Mouse (Mus musculus) retina, adult 2 months (tissue): ENCODE results near the gene Lamc1.
"Not testable (repeated sequence)": the region's sequence is repeated elsewhere in the genome, so short reads cannot be mapped to it uniquely, and the experiment has no call there.

Experiments used
- DNase-seq: peaks from one replicate; pipeline ENCODE4 v3.0.0-alpha.2; 2012; ENCODE audit warnings: low read depth, low spot score

Gene Lamc1

DNA sequence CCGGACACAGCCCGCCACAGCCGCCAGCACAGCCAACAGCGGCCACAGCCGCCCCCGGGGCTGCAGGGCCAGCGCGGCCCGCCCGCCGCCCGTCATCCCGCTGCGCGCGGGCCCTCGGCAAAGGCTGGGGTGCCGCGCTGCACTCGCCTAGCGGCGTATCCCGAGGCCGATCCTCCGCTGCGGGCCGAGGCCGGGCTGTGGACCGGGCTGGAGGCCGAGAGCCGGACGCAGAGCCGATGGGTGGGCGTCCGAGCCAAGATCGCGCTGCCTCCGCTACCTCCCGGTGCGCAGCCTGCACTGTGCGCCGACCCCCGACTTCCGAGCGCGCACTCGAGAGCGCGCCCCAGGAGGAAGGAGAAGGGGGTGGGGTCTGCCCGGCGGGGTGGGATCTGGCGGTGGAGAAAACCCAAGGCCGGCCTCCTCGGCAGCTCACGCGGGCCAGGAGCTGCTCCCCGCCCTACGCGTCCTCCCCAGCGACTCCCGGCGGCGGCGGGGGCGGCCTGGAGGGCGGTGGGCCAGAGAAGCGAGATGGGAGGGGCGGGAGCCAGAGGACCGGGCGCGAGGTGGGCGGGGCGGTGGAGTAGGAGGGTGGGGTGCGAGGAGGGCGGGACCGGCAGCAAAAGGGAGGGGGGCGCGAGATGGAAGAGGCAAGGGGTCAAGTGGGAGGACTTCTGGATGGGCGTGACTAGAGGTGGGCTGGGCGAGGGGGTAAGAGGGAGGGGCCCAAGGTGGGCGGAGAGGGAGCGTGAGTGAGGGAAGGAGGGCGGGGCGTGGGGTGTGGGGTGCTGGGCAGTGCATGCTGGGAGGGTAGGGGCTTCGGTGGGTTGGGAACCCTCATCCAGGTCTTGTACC lies at the start of gene Lamc1:
Gene Lamc1 (minus strand): TSS at position 343 of the 852 bp plus-strand sequence.
- peak; percentile 51 for DNase-seq

GRCm38 (mm10) chr1:153380746-153381282 lies 48.2 kb upstream of the Lamc1 start:
- no peak for DNase-seq

DNA sequence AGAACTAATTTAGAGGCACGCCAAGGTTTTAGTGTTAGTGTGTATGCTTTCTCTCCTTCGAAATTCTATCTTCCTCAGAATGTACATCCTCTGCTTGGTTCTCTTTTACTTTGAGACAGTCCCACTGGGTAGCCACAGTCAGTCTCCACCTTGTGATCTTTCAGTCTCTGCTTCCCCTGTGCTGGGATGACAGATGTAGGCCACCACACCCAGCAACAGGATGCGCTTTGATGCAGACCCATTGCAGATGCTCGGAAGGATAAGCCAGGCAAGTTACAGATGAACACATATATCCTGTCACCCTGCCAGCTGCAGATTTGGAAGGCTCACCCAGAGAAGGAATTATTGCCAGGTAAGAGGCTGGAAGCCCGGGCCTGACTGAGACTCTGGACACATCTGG lies 47.2 kb upstream of the Lamc1 start:
- no peak for DNase-seq

GRCm38 (mm10) chr1:153378587-153378986 lies 46.0 kb upstream of the Lamc1 start:
- no peak for DNase-seq

DNA sequence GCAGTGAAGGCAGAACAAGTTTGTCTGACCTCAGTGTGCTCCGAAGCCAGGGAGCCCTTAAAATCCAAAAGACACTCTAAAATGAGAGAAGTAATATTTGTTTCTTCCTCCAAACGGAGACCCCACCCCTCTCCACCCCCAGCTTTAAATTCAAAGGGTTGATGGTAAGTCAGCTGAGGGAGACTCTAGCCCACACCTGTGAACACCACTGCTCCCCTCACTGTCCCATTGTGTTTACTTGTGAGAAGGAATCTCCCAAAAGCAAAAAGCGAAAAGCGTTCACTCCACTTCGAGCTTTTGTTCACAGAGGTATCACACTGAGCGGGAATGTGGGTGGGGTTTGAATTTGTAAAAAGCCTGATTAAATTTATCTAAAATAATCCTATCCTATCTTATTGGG lies 43.9 kb upstream of the Lamc1 start:
- DNase-seq, result no peak

- no peak for DNase-seq
These were observed 41.5 kb upstream of the Lamc1 start for GRCm38 (mm10) chr1:153374136-153374535.

- no peak for DNase-seq
These were observed 39.3 kb upstream of the Lamc1 start for GRCm38 (mm10) chr1:153371846-153372245.

DNA sequence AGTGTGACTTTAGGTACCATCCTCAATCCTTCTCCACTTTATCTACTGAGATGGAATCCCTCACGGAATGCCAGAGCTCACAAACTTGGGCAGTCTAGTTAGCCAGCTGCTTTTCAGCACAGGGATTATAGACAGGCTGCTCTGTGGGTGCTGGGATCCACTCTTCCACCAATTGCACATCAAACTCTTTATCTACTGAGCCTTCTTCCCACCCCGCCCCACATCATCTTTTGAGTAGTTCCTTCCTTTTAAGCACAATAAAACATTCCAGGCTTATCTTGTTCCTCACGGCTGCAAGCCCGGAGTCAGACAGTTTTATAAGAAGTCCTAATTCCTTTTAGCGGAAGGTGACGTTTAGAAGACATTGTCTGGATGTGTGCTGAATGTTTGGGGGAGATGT lies 36.4 kb upstream of the Lamc1 start:
- no peak for DNase-seq

DNA sequence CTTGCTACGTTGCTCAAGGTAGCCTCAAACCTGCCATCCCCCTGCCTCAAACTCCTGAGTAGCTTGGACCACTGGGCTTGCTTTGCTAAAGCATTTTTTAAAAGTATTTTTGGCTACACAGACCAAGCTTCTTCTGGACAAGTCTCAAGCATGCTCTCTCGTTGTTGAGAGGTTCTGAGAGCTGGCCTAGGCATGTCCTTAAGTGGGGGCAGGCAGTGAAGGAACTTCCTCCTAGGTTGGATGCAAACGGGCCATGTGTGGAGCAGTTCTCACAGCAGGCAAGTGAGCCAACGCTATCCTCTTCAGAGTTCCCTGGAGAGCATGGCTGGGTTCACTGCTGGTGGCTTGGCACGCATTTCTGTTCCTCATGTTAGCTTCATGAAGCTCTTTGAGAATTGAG lies 34.5 kb upstream of the Lamc1 start:
- DNase-seq, result no peak

GRCm38 (mm10) chr1:153361926-153362325 lies 29.3 kb upstream of the Lamc1 start:
- DNase-seq, result no peak

- DNase-seq, result no peak
These were observed 28.0 kb upstream of the Lamc1 start for GRCm38 (mm10) chr1:153360556-153360955.

DNA sequence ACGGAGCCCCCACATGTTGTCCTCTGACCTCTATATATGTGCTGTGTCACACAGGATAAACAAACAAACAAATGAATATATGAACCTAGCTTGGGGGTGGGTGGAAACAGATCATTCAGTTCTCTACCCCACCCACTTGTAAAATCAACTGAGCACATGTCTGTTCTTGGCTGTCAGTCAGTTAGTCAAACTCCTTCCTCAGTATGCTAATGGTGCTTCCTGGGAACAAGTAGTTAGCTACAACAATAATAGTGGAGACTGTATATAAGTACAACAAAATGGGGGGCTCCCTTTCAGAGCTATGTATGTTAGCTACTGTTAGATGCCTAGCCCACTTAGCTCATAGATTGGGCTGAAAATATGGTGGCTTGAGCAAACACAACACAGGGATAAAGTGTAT lies 24.6 kb upstream of the Lamc1 start:
- no peak for DNase-seq

- DNase-seq, result no peak
These were observed 21.9 kb upstream of the Lamc1 start for GRCm38 (mm10) chr1:153354466-153354865.

DNA sequence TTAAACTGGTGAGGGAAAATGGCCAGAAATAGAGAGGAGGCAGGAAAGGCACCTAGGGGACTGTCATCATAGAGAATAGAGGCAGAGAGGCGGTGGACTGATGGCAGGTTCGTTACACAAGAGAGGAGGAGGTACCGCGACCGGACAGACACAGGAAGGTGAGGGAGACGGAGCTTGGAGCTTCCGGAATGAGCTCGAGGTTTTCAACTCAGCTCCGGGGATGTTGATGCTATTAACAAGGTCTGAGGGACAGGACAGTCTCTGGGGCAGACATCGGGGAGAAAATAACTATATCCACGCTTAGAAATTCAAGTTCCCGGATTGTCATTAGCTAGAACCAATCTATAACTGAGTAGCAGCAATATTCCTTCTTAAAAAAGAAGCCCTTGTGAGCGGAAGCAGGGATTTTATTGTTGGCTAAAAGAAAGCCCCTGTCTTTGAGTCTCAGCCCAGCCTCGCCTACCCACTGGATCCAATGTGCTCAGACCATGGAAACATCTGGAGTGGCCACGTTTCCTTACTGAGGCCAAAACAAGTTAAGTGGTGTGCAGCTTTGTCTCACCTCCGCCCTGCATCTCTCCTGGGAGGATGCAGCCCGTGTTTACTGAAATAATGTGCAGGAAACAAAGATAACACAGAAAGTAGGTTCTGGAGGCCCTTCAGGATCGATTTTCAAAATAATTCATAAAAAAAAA lies 21.3 kb upstream of the Lamc1 start:
- no peak for DNase-seq

- DNase-seq, result no peak
These were observed 18.4 kb upstream of the Lamc1 start for GRCm38 (mm10) chr1:153351034-153351433.

GRCm38 (mm10) chr1:153347726-153348125 lies 15.1 kb upstream of the Lamc1 start:
- DNase-seq, result no peak

DNA sequence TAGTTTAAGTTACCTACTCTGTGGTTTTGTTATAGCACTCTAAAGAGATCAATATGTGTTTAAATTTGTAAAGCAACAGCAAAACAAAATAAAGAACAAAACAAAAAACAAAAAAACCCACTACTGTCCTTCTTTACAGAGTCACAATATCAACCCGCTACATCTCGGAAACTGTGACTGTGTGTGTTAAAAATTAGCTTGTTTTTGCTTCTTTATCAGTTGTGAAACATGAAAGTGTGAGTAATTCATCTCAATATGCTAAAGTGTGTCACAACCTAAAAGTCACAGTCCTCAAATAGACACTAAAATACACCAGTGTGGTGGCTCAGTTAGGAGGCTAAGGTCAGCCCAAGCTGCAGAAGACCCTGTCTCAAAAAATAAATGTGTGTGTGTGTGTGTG lies 14.5 kb upstream of the Lamc1 start:
- no peak for DNase-seq

DNA sequence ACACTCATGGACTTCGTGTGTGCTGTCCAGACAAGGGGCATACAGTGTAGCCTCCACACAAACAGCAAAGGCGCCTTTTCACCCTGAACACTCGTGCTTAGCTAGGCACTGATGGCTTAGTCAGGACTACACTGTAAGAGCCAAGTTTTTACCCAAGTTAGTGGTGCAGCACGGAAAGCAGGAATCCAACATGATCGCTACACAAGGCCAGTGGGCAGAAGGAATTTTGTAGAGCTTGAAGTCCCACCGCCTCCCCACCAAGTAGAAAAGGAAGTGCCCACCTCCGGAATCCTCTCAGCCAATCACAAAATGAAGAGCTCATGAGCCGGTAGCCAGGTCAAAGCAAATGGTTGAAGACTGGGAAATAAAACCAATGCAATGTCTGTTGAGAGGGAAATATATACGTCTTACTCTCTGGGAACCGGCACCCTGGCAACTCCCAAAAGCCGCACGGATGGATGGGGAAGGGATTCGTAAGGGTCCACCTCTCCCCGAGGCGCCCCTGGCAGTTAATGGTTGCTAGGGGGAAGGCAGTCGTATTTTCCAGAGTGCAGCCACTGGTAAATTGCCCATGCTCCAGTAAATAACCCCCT lies 13.2 kb upstream of the Lamc1 start:
- no peak for DNase-seq

DNA sequence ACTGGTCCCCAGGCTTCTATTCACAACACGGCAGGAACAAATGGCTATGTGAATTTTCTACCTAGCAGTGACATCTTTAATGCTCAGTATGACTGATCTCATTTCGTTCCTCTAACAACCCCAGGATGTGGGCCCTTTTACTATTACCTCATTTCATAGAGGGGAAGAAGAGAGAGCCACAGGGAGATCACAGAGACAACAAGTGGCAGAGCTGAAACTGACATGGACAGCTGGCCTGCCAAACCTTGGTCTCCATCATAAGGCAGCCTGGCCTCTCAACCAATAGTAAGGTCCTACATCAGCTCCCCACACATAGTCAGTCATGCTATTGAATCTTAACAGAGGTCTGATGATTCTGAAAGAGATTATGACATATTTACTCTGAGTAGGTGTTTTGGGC lies 12.4 kb upstream of the Lamc1 start:
- DNase-seq, result no peak

DNA sequence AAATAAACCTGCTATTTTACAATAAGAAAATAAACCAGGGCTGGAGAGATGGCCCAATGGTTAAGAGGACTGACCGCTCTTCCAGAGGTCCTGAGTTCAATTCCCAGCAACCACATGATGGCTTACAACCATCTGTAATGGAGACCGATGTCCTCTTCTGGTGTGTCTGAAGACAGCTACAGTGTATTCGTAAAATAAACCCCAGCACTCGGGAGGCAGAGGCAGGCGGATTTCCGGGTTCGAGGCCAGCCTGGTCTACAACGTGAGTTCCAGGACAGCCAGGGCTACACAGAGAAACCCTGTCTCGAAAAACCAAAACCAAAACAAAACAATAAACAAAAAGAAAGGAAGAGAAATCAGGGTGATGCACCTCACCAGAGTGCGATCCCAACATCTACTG lies 2.9 kb upstream of the Lamc1 start:
- not testable (repeated sequence) for DNase-seq

DNA sequence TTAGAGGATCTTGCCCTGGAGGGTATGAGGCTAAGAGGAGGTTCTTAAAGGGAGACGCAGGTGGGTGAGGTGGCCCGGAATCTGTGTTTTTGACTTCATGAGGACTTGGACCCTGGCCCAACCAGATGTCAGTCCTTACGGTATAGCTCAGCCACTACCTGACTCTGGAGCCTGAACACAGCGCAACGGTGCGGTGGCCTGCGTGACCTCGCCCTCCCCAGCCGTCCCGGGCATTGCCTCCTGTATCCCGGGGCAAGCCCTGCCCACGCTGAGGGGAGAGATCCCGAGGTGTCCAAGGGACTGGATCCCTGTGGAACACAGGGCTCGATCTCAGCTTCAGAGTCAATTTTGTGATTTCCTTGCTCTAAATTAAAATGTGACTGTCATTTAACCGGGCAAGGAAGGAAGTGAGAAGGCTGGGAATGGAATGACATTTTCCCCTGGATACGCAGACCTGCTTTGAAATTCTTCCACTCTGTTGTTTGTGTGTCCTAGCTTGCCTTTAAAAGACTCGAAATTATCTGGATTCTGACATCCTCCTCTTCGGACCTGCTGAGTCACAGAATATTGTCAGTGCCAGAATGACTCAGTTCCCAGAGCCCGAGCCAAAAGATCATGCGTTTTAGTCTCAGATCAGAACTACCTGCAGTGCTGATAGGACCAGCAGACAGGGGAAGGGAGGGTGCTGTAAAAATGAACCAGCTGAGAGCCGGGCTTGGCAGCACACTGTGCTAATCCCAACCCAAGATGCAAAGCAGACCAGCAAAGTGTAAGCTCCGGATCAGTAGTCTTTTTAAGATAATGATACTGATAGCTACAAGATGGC lies 923 bp upstream of the Lamc1 start:
- DNase-seq, result no peak
